8 mouse cellular contexts compared by ENCODE assay signal in the genomic region with DNA sequence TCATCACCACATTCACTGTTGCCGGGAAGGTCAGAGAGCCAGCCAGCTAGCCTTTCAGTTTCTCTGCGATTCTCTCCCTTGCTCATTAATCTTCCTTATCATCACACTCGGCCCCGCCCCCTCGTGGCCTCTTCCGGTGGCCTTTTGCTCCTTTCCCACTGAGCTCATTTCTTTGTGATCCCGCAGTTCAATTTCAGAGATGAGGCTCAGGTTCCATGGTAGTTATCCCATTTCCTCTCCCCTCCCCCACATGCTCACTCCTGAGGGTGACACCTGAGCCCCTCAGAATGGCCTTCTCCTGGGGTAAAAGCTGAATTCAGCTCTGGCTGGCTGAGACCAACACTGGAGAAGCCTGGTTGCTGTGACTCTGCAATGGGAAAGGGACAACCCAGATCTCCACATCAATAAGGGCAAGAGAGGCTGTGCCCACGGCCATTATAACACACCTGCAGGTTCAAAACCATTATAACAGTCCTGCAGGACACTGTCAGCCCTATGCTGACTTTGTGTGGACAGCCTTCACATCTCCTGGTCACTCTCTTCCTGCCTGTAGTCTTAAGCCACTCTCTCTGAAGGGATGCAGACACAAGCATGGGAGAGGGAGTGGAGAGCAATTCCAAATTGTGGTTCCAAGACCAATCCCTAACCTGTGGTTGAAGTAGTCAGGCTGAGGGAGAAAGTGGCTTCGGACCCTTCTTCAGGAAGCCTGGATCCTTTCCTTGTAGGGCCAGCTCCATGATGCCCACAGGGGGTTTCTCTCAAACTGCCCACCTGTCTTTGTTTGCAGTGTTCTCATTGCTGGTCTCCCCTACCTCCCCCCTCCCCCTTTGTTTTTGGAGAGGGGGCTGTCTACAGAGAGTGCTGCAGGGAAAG. TPM values are rescaled to one million over a fixed set of nuclear protein-coding genes. Genes with fewer than 3 reads are reported as not detected.
A peak's percentile ranks its signal among the peaks of the same experiment; 100 is the strongest.
DNase-seq lines count a peak whose midpoint lies in the region; ATAC-seq lines count a peak whose summit lies in the region.

No protein-coding gene starts in this region.

- H3K4me3 ChIP-seq in forebrain, embryonic 16.5 days (replicated peaks; ENCODE audit: low read length), result no peak overlapping the region

- 3% methylated on average over 9 of the region's 9 CpGs for WGBS in forebrain, embryonic 16.5 days

- H3K27me3 ChIP-seq in forebrain, embryonic 16.5 days (replicated peaks; ENCODE audit: control insufficient read depth, insufficient read depth, low read length), result no peaks in the 10 kb centered on the region

- H3K4me1 ChIP-seq in forebrain, embryonic 16.5 days (replicated peaks; ENCODE audit: control insufficient read depth, insufficient read depth, low read length), result peaks cover 39% of the 10 kb centered on the region

- ATAC-seq in forebrain, embryonic 16.5 days, result no peak

- intact Hi-C loops in left cerebral cortex, postnatal 10 days (cut with DNase I), result no loop called here

- peak overlapping the region; percentile 51 for H3K27ac ChIP-seq in forebrain, embryonic 16.5 days (ENCODE audit: low read length)

- H3K36me3 ChIP-seq in forebrain, embryonic 16.5 days (ENCODE audit: control insufficient read depth, insufficient read depth), result no peaks in the 10 kb centered on the region

- peak overlapping the region; percentile 50 for H3K9ac ChIP-seq in forebrain, embryonic 16.5 days (replicated peaks; ENCODE audit: low read depth, low read length)

- no peaks in the 10 kb centered on the region for H3K9me3 ChIP-seq in forebrain, embryonic 16.5 days (ENCODE audit: control insufficient read depth, low read length)

- H3K4me2 ChIP-seq in forebrain, embryonic 16.5 days (ENCODE audit: low read length), result peak overlapping the region; percentile 50

- DNase-seq in 416B (ENCODE audit: low read depth) (peak; percentile 51), R1 (ENCODE audit: low read depth, low spot score) (peak; percentile 58)
- peak; percentile 60 to 73 for DNase-seq in kidney, postnatal 4 days
- DNase-seq in naive thymus-derived CD4-positive, alpha-beta T cell, adult 2 months (ENCODE audit: low read depth), result peak; percentile 41
- no peak for DNase-seq in left cerebral cortex, postnatal 10 days (ENCODE audit: extremely low spot score in 1 of 2, low spot score in 2 of 2)
- no peak for DNase-seq in frontal cortex, postnatal 10 days (ENCODE audit: low spot score in 2 of 2)
- no peak for DNase-seq in cerebellum, adult 8-10 months

RNA-seq across cellular contexts. Expression of a gene that starts 18.7 kb away (rescaled TPM):
- polyA plus RNA-seq in forebrain, embryonic 16.5 days (2015; fragmentation: Nextera tagmentation; extraction: Ambion mirVana), result 9.7 and 10.6 TPM in 2 replicates
- 10 to 100 TPM; 13.0 to 14.2 TPM for total RNA-seq in left cerebral cortex, postnatal 10 days (2021)

RNA-seq across cellular contexts. Expression of a gene that starts 18.9 kb away (rescaled TPM):
- polyA plus RNA-seq in forebrain, embryonic 16.5 days (2015; fragmentation: Nextera tagmentation; extraction: Ambion mirVana), result 28.5 and 29.2 TPM in 2 replicates
- 10 to 100 TPM; 23.5 to 25.8 TPM for total RNA-seq in left cerebral cortex, postnatal 10 days (2021)

RNA-seq across cellular contexts. Expression of a gene that starts 55.3 kb away (rescaled TPM):
- 19.1 and 27.2 TPM in 2 replicates for polyA plus RNA-seq in forebrain, embryonic 16.5 days (2015; fragmentation: Nextera tagmentation; extraction: Ambion mirVana)
- total RNA-seq in left cerebral cortex, postnatal 10 days (2021), result 10 to 100 TPM; 27.8 to 30.0 TPM

Comparison
In these comparisons a context has a peak if more than half of its experiments do, and no peak if none do; other contexts are left out.
1. DNase-seq: peak in 416B (single experiment), R1 (single experiment), kidney, postnatal 4 days (2 of 2) and naive thymus-derived CD4-positive, alpha-beta T cell, adult 2 months (single experiment); none in left cerebral cortex, postnatal 10 days (0 of 2), frontal cortex, postnatal 10 days (0 of 2) and cerebellum, adult 8-10 months (single experiment).